Mouse (Mus musculus) embryonic fibroblast, embryonic 13.5 days (primary cell): ENCODE data around the gene Ankrd60.

ENCODE experiments used
- CTCF ChIP-seq: IDR thresholded peaks from 2 replicates; pipeline ENCODE4 v1.5.1; 2011; ENCODE audit warnings: mild to moderate bottlenecking, control low read depth, low read length, moderate library complexity, borderline replicate concordance; ENCODE audit not compliant: insufficient read depth
- POLR2A ChIP-seq: IDR thresholded peaks from 2 replicates; pipeline ENCODE4 v1.6.1; 2011; ENCODE audit warnings: low read depth, mild to moderate bottlenecking, control low read depth, low read length, moderate library complexity

- no peak for TF ChIP-seq CTCF
- no peak for TF ChIP-seq POLR2A
These were observed 46.5 kb upstream of the Ankrd60 start for GRCm38 (mm10) chr2:173624667-173625066.
